Mouse (Mus musculus) erythroblast, embryonic 14.5 days (primary cell): ENCODE data around the gene Mns1.

Source experiments
- GATA1 ChIP-seq: IDR thresholded peaks from 2 replicates; pipeline ENCODE4 v1.6.1; 2012; ENCODE audit warnings: low read length, inconsistent platforms, mixed read lengths
- TAL1 ChIP-seq: IDR thresholded peaks from 3 replicates; pipeline ENCODE4 v1.6.1; 2012; ENCODE audit warnings: low read length, inconsistent platforms, mixed read lengths

GRCm38 (mm10) chr9:72456374-72456773 lies 18.6 kb downstream of the Mns1 start:
- TF ChIP-seq GATA1 (no peak), TAL1 (no peak)
